Mouse (Mus musculus) limb, embryonic 12.5 days (tissue): Measurements from ENCODE around the gene Aldh1a7. TPM values are rescaled to one million over a fixed set of nuclear protein-coding genes. Genes with fewer than 3 reads are reported as not detected.

Source experiments
- ATAC-seq: fragments of 200-750 bp; cut with Nextera tagmentation; 2 replicates; pipeline ENCODE4 v1.8.0; 2017; ENCODE audit warnings: low read depth, moderate TSS enrichment; ENCODE audit not compliant: insufficient number of reproducible peaks, insufficient read depth, low FRiP score, low TSS enrichment
- H3K27ac ChIP-seq: fragments of 300-500 bp; sonication (generic); 2 replicates; pipeline ENCODE4 v1.5.1; 2016; ENCODE audit warnings: mild to moderate bottlenecking, moderate library complexity
- H3K27me3 ChIP-seq: fragments of 300-500 bp; sonication (generic); 2 replicates; pipeline ENCODE4 v1.6.1; 2016; ENCODE audit warnings: mild to moderate bottlenecking, moderate library complexity
- H3K36me3 ChIP-seq: fragments of 300-500 bp; sonication (generic); 2 replicates; pipeline ENCODE4 v1.6.1; 2016; ENCODE audit warnings: mild to moderate bottlenecking, moderate library complexity
- H3K4me1 ChIP-seq: fragments of 300-500 bp; sonication (generic); replicated peaks from 2 replicates; pipeline ENCODE4 v1.6.1; 2016
- H3K4me2 ChIP-seq: fragments of 300-500 bp; sonication (generic); 2 replicates; pipeline ENCODE4 v1.6.1; 2016; ENCODE audit warnings: mild to moderate bottlenecking, moderate library complexity
- H3K4me3 ChIP-seq: fragments of 300-500 bp; sonication (generic); replicated peaks from 2 replicates; pipeline ENCODE4 v1.5.1; 2016; ENCODE audit warnings: mild to moderate bottlenecking
- H3K9ac ChIP-seq: fragments of 300-500 bp; sonication (generic); replicated peaks from 2 replicates; pipeline ENCODE4 v1.6.1; 2016; ENCODE audit warnings: mild to moderate bottlenecking, moderate library complexity
- H3K9me3 ChIP-seq: fragments of 300-500 bp; sonication (generic); 2 replicates; pipeline ENCODE4 v1.6.1; 2016; ENCODE audit warnings: mild to moderate bottlenecking, moderate library complexity
- WGBS: fragments of 180-500 bp; shearing (Covaris S2); methylation state at CpG from one replicate; pipeline ENCODE4 v1.1.7; 2016; 5-methylcytosine and 5-hydroxymethylcytosine counted together
- polyA plus RNA-seq: library from polyadenylated mRNA; unstranded; fragments of >200 nt; fragmentation: Nextera tagmentation; extraction: Ambion mirVana; gene quantifications from 2 replicates; pipeline ENCODE4 v1.2.1, GENCODE M21; 2016

Gene Aldh1a7
- polyA plus RNA-seq: 0.67 and 0.68 TPM in 2 replicates

GRCm38 (mm10) chr19:20727381-20727780, at the start of gene Aldh1a7:
TSS of gene Aldh1a7 (minus strand) at chr19:20727562.
- H3K4me3 ChIP-seq: no peak within 1 kb of the TSS
- no peak within 1 kb of the TSS for H3K9ac ChIP-seq
- no peaks in the 10 kb centered on the region for H3K9me3 ChIP-seq
- H3K4me1 ChIP-seq: no peaks in the 10 kb centered on the region
- ATAC-seq: peak; percentile 73; the same call in 1 of the 2 replicates
- no peaks in the 10 kb centered on the region for H3K27me3 ChIP-seq
- H3K36me3 ChIP-seq: no peaks in the 10 kb centered on the region
- WGBS: 65% methylated on average over 2 of the region's 2 CpGs
- no peak within 1 kb of the TSS for H3K27ac ChIP-seq
- no peak within 1 kb of the TSS for H3K4me2 ChIP-seq

GRCm38 (mm10) chr19:20775681-20776080, 48.3 kb upstream of the Aldh1a7 start:
- 64% methylated on average over 2 of the region's 2 CpGs for WGBS
- ATAC-seq: no peak
- H3K4me1 ChIP-seq: no peaks in the 10 kb centered on the region

GRCm38 (mm10) chr19:20773941-20774340, 46.6 kb upstream of the Aldh1a7 start:
- no peak overlapping the region for H3K27ac ChIP-seq
- H3K4me1 ChIP-seq: no peaks in the 10 kb centered on the region
- H3K36me3 ChIP-seq: no peaks in the 10 kb centered on the region
- H3K4me2 ChIP-seq: no peak overlapping the region
- no peak for ATAC-seq
- 92% methylated on average over 7 of the region's 7 CpGs for WGBS
- H3K9me3 ChIP-seq: no peaks in the 10 kb centered on the region
- no peaks in the 10 kb centered on the region for H3K27me3 ChIP-seq
- no peak overlapping the region for H3K4me3 ChIP-seq
- no peak overlapping the region for H3K9ac ChIP-seq

More at GRCm38 (mm10) chr19:20775681-20776080, 48.3 kb upstream of the Aldh1a7 start:
- H3K4me3 ChIP-seq: no peak overlapping the region
- no peaks in the 10 kb centered on the region for H3K27me3 ChIP-seq
- no peak overlapping the region for H3K27ac ChIP-seq
- H3K36me3 ChIP-seq: no peaks in the 10 kb centered on the region
- H3K4me2 ChIP-seq: no peak overlapping the region
- no peaks in the 10 kb centered on the region for H3K9me3 ChIP-seq
- H3K9ac ChIP-seq: no peak overlapping the region

- WGBS: 25% methylated on average over 1 of the region's 1 CpGs
- Histone ChIP-seq H3K4me2 (no peak overlapping the region), H3K27me3 (no peaks in the 10 kb centered on the region), H3K9me3 (no peaks in the 10 kb centered on the region), H3K36me3 (no peaks in the 10 kb centered on the region), H3K4me3 (no peak overlapping the region), H3K27ac (no peak overlapping the region), H3K4me1 (no peaks in the 10 kb centered on the region), H3K9ac (no peak overlapping the region)
- peak; percentile 59; the same call in 1 of the 2 replicates for ATAC-seq
Measured at GRCm38 (mm10) chr19:20764214-20764613, 36.9 kb upstream of the Aldh1a7 start.

- no peaks in the 10 kb centered on the region for H3K9me3 ChIP-seq
- no peaks in the 10 kb centered on the region for H3K4me1 ChIP-seq
- 72% methylated on average over 4 of the region's 4 CpGs for WGBS
Measured at GRCm38 (mm10) chr19:20761675-20762426, 34.5 kb upstream of the Aldh1a7 start.

GRCm38 (mm10) chr19:20761119-20761518, 33.8 kb upstream of the Aldh1a7 start:
- H3K9me3 ChIP-seq: no peaks in the 10 kb centered on the region
- ATAC-seq: no peak
- no peak overlapping the region for H3K9ac ChIP-seq
- no peak overlapping the region for H3K4me3 ChIP-seq
- H3K27ac ChIP-seq: no peak overlapping the region
- H3K36me3 ChIP-seq: no peaks in the 10 kb centered on the region
- H3K27me3 ChIP-seq: no peaks in the 10 kb centered on the region
- H3K4me2 ChIP-seq: no peak overlapping the region
- H3K4me1 ChIP-seq: no peaks in the 10 kb centered on the region
- 88% methylated on average over 3 of the region's 3 CpGs for WGBS

More at GRCm38 (mm10) chr19:20761675-20762426, 34.5 kb upstream of the Aldh1a7 start:
- no peak overlapping the region for H3K4me2 ChIP-seq
- no peaks in the 10 kb centered on the region for H3K27me3 ChIP-seq
- H3K36me3 ChIP-seq: no peaks in the 10 kb centered on the region
- H3K27ac ChIP-seq: no peak overlapping the region
- H3K4me3 ChIP-seq: no peak overlapping the region
- H3K9ac ChIP-seq: no peak overlapping the region
- no peak for ATAC-seq

GRCm38 (mm10) chr19:20744630-20745029, 17.3 kb upstream of the Aldh1a7 start:
- Histone ChIP-seq H3K36me3 (no peaks in the 10 kb centered on the region), H3K27ac (no peak overlapping the region), H3K9me3 (no peaks in the 10 kb centered on the region), H3K4me1 (no peaks in the 10 kb centered on the region), H3K9ac (no peak overlapping the region), H3K4me2 (no peak overlapping the region), H3K4me3 (no peak overlapping the region), H3K27me3 (no peaks in the 10 kb centered on the region)
- WGBS: 78% methylated on average over 1 of the region's 1 CpGs
- ATAC-seq: no peak

- no peak for ATAC-seq
- Histone ChIP-seq H3K4me1 (no peaks in the 10 kb centered on the region), H3K9ac (no peak overlapping the region), H3K9me3 (no peaks in the 10 kb centered on the region), H3K27ac (no peak overlapping the region), H3K27me3 (no peaks in the 10 kb centered on the region), H3K4me2 (no peak overlapping the region), H3K4me3 (no peak overlapping the region), H3K36me3 (no peaks in the 10 kb centered on the region)
- WGBS: 91% methylated on average over 1 of the region's 1 CpGs
Measured at GRCm38 (mm10) chr19:20728278-20728677, 916 bp upstream of the Aldh1a7 start.

- Histone ChIP-seq H3K36me3 (no peaks in the 10 kb centered on the region), H3K27ac (no peak overlapping the region), H3K4me3 (no peak overlapping the region), H3K27me3 (no peaks in the 10 kb centered on the region), H3K9me3 (no peaks in the 10 kb centered on the region), H3K4me1 (no peaks in the 10 kb centered on the region), H3K9ac (no peak overlapping the region), H3K4me2 (no peak overlapping the region)
- WGBS: 85% methylated on average over 2 of the region's 2 CpGs
- no peak for ATAC-seq
Measured at GRCm38 (mm10) chr19:20722913-20723312, 4.4 kb downstream of the Aldh1a7 start.

- Histone ChIP-seq H3K4me3 (no peak overlapping the region), H3K9ac (no peak overlapping the region), H3K9me3 (no peaks in the 10 kb centered on the region), H3K4me1 (no peaks in the 10 kb centered on the region), H3K4me2 (no peak overlapping the region), H3K27me3 (no peaks in the 10 kb centered on the region), H3K27ac (no peak overlapping the region), H3K36me3 (no peaks in the 10 kb centered on the region)
- WGBS: 87% methylated on average over 2 of the region's 2 CpGs
- ATAC-seq: no peak
Measured at GRCm38 (mm10) chr19:20720298-20720697, 7.1 kb downstream of the Aldh1a7 start.

GRCm38 (mm10) chr19:20715617-20716016, 11.7 kb downstream of the Aldh1a7 start:
- H3K4me2 ChIP-seq: no peak overlapping the region
- no peaks in the 10 kb centered on the region for H3K4me1 ChIP-seq
- H3K9me3 ChIP-seq: no peaks in the 10 kb centered on the region
- H3K9ac ChIP-seq: no peak overlapping the region
- no peak overlapping the region for H3K4me3 ChIP-seq
- WGBS: 92% methylated on average over 3 of the region's 3 CpGs
- no peak overlapping the region for H3K27ac ChIP-seq
- no peak for ATAC-seq
- no peaks in the 10 kb centered on the region for H3K36me3 ChIP-seq
- H3K27me3 ChIP-seq: no peaks in the 10 kb centered on the region

GRCm38 (mm10) chr19:20715093-20715492, 12.3 kb downstream of the Aldh1a7 start:
- Histone ChIP-seq H3K4me1 (no peaks in the 10 kb centered on the region), H3K27ac (no peak overlapping the region), H3K4me2 (no peak overlapping the region), H3K9me3 (no peaks in the 10 kb centered on the region), H3K36me3 (no peaks in the 10 kb centered on the region), H3K27me3 (no peaks in the 10 kb centered on the region), H3K4me3 (no peak overlapping the region), H3K9ac (no peak overlapping the region)
- no peak for ATAC-seq
- 87% methylated on average over 1 of the region's 1 CpGs for WGBS
